Mouse (Mus musculus) G1E-ER4 (cell line): ENCODE measurements at regions not wholly inside any gene's neighbourhood (a gene's known extent, or its start where the extent isn't known, plus 50 kb on each side); places are given as distances from the start of the nearest gene placed in this dataset.

Experiments used
- GATA1 ChIP-seq: IDR thresholded peaks from one replicate; pipeline ENCODE4 v1.8.0; 2012; ENCODE audit warnings: low read length, inconsistent platforms

DNA sequence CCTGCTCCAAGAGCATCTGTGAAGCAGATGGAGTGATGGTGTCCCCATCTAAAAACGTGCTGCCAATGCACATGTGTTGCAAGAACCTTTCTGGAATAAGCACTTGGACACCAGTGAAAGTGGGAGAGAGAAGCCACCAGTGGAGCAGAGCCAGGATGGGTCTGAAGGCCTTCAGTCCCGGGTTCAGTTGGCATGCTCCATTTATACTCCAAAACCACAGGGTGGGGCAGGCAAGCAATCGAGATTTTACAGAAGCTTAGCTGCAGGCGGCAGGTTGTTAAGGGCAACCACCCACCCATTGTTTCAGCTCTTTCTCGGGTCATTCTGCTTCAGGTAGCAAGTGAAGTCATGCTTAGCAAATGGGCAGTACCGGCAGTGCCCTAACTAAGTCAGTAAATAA lies 51.8 kb upstream of the Sv2b start:
- no peak for TF ChIP-seq GATA1

DNA sequence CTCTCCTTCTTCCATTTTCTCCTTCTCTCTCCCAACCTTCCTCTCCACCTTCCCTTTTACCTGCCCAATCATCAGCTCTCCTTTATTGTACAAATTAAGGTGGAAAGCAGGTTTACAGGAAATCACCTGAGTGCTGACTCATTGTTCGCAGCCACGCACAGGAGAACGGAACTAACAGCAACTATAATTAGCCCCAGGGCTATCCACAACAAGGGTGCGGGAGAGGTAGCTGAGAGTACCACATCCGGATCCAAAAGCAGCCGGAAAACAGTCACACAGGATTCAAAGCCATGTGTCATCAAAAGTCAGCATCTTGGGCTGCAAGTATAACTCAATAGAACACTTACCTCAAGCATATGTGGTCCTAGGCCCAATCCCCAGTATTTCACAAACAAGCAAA lies 53.5 kb upstream of the Sv2b start:
- no peak for TF ChIP-seq GATA1

- no peak for TF ChIP-seq GATA1
Observed at GRCm38 (mm10) chr7:75365480-75365879, 56.4 kb upstream of the Sv2b start.

DNA sequence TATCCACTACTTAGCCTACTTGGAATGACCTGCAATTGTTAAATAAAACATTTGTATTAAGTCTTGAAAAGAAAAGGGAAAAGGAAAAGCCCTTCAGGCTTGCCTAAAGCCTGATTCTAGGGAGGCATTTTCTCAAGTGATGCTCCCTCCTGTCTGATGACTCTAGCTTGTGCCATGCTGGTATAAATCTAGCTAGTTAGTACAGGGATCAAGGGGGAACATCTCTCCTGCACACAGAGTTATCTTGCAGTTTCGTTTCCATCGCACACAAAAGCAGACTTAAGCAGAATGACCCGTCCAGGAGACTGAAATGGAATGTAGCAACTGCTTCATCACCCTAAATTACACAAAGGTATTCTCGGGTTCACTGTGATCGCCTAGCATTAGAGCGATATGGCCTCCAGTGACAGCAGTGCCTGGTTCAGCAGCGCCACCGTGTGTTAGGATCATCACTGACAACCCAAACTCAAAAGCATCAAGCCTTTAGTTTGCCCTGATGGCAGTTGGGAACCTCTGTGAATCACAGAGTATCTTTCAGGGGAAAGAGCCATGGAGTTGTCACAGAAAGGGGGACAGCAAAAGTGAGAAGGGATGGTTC lies 57.3 kb upstream of the Sv2b start:
- TF ChIP-seq GATA1: no peak

GRCm38 (mm10) chr7:75368315-75368714 lies 59.3 kb upstream of the Sv2b start:
- TF ChIP-seq GATA1: no peak

DNA sequence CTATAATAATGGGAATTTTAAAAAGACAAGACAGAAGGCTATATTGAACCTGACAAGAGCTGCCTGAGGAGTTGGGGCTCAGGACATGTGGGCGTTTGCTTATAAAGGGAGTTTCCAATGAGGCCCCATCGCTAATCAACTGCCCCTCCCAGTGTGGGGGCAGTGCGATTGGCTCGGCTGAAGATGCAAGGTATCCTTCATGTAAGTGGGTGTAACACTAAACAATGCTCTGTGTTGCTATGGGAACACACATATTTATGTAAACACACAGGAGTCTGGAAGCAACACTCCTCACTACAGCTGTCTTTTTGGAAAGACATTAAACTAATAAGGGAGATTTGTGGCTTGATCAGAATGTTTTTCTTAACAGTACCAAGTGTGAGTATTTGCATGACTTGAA lies 60.3 kb upstream of the Sv2b start:
- TF ChIP-seq GATA1: no peak

DNA sequence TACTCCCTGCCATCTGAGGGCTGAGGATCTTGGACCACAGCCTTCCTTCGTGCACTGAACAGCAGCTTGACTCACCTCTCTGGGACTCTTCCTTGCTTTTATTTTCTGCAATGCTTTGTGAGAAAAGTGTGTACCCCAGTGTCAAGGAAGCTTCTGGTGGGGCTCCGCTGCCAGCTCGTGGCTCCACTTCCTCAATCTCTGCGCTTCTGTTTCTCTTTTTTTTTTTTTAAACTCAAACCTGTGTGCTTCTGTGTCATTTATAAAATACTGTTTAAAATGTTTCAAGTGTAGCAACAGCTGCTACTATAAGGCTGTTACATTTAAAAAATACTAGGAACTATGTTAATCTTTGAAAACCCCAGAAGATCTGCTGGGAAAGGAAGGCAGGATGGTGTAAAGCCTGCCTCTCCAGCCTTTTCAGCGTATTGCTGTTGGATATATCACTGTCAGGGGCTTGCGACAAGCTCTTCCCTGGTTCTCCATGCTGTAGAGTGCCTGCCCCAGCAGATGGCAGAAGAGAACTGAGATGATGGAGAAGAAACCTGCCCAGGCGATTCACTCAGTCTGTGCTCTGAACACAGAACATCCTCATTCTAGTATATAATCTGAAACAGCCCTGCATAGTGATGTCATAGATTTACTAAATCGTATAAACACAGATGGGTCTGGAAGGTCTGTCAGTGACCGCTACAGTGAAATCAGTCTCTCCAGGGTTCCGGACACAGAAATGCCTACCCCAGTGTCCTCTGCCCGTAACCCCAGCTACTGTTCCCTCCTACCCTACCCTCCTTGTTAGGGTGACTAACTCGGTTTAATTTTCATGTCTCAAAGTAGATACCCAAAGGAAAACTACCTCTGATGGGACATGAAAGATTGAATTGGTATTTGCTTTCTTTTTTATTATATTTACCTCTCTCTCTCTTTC lies 61.8 kb upstream of the Sv2b start:
- no peak for TF ChIP-seq GATA1

DNA sequence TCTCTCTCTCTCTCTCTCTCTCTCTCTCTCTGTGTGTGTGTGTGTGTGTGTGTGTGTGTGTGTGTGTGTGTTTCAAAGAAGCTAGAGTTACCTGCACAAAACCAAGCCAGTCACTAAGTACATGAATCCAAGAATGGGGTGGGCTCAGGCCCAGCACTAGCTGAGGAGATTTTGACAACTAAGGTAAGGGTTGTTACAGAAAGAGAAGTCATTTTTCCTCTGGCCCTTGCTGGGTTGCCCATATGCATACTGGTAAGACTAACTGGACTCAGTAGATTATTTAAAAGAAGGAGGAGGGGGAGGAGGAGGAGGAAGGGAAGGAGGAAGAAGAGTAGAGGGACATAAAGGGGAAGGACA lies 62.4 kb upstream of the Sv2b start:
- no peak for TF ChIP-seq GATA1

DNA sequence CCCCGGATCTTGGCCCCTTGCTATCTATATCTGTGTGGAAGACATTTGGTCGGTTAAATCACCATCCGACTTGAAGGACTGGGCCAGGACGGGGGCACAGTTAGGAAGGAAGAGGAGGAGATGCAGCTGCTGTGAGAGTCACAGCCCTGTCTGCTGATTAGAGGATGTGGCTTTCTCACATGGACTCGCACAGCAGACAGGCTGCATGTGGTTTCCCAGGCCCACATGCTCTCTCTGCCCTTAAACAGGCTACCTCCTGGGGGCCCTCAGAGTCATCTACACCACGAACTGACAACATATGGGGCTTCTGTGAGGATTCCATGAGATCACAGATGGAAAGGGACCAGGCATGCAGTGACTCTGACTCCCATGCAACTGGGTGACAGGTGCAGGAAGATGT lies 62.9 kb upstream of the Sv2b start:
- TF ChIP-seq GATA1: no peak

- TF ChIP-seq GATA1: no peak
Observed at GRCm38 (mm10) chr7:75372892-75373444, 63.9 kb upstream of the Sv2b start.

GRCm38 (mm10) chr7:75374506-75374905 lies 65.4 kb upstream of the Sv2b start:
- no peak for TF ChIP-seq GATA1

DNA sequence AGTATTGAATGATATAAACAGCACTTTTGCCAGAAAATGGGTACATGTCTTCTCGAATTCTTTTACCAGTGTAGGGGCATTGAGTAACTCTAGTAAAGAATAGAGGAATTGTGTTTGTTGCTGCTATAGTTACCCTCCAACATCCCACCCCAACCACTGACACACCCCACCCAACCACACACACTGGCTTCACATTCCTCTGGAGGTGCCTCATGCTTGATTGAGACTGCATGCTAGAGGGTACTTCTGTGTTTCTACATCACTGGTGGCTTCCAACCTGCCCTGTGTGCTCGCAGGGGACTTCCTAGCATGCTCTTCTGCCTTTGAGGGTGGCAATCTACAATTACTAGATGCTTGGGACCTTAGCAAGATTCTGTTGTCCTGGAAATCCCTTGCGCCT lies 70.5 kb upstream of the Sv2b start:
- no peak for TF ChIP-seq GATA1

- no peak for TF ChIP-seq GATA1
Observed at GRCm38 (mm10) chr7:75384506-75384911, 70.8 kb upstream of the Akap13 start.

DNA sequence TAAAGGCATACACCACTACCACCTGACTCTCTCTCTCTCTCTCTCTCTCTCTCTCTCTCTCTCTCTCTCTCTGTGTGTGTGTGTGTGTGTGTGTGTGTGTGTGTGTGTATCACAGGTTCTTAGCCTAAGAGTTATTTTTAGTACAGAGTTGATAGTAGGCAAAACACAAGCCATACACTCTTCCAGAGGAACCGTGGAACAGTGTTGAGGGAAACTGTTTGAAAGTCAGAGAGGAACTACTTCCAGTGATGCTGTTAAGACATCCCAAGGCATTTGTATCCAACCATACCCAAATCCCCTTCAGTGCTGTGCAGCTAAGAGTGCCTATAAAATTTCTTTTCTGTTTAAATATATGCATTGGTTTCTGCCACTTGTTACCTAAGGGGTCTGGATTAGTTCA lies 68.3 kb upstream of the Akap13 start:
- no peak for TF ChIP-seq GATA1

DNA sequence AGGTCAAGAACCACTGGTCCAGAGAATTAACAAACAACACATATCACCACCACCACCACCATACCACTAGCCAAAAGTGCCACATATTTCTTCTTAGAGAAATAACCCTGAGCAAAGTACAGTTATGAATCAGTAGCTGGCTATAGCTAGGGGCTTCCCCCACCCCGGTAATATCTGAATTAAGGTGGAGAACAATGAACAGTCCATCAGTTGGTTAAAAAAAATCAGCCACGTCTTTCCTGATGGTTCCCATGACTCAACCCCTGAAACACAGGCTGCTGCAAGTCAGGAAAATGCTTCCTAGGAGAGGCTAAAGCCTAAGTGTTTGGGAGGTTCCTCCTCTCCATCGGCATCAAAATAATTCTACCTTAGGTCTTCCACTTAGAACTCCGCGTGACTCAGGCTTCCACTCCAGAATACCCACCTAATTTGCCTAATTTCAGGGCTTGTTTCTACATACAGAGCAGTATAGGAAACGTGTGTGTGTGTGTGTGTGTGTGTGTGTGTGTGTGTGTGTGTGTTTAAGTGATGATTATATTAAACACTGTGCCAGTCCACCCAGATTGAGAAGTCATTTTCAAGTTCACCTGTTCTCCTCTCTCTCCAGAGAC lies 67.4 kb upstream of the Akap13 start:
- TF ChIP-seq GATA1: no peak

GRCm38 (mm10) chr7:75390162-75390561 lies 65.2 kb upstream of the Akap13 start:
- peak; percentile 87 for TF ChIP-seq GATA1
